Mouse (Mus musculus) lung, postnatal 0 days (tissue): Measurements from ENCODE around the gene Fam189a2.

Experiments used
- CTCF ChIP-seq: IDR thresholded peaks from 2 replicates; pipeline ENCODE4 v1.5.1; 2016; ENCODE audit warnings: antibody characterized with exemption, mild to moderate bottlenecking
- EP300 ChIP-seq: IDR thresholded peaks from 2 replicates; pipeline ENCODE4 v1.6.1; 2016; ENCODE audit warnings: antibody characterized with exemption, mild to moderate bottlenecking, control low read depth

DNA sequence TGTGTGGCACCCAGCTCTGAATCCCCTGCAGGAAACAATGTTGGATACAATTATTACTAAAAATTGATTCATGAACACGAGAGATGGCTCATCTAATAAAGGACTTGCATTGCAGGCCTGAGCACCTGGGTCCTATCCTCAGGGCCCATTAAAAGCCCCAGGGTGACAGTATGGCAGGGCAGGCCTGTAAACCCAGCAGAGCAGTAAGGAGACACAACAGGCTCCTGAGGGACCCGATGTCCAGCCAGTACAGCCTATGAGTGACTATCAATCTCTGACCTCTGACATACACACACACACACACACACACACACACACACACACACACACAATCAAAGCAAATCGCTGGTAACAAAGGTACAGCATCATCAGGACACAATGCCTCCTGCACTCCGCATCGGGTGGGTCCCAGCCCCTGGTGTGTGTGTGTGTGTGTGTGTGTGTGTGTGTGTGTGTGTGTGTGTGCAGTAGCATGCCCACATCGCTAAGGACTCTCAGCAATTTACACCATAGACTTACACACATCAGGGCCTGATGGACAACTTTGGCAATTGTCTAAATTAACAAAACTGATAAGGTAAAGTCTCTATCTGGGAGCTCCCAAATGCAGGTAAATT is 69.9 kb downstream of the Fam189a2 start:
- no peak for TF ChIP-seq CTCF
- no peak for TF ChIP-seq EP300
